Mouse (Mus musculus) midbrain, embryonic 14.5 days (tissue): ENCODE data around the gene Nipa2. TPM values are rescaled to one million over a fixed set of nuclear protein-coding genes. Genes with fewer than 3 reads are reported as not detected.

ENCODE experiments used
- ATAC-seq: fragments of 200-750 bp; cut with Nextera tagmentation; 2 replicates; pipeline ENCODE4 v1.8.0; 2017; ENCODE audit warnings: moderate number of reproducible peaks, moderate library complexity; ENCODE audit not compliant: low FRiP score, low TSS enrichment
- DNase-seq: peaks from one replicate; pipeline ENCODE4 v3.0.0-alpha.2; 2015
- H3K27ac ChIP-seq: fragments of 300-500 bp; sonication (generic); replicated peaks from 2 replicates; pipeline ENCODE4 v1.5.1; 2014; ENCODE audit warnings: mild to moderate bottlenecking, low read depth, low read length, moderate library complexity
- H3K27me3 ChIP-seq: fragments of 300-500 bp; sonication (generic); 2 replicates; pipeline ENCODE4 v1.6.1; 2014; ENCODE audit warnings: low read length, control low read depth, mixed read lengths; ENCODE audit not compliant: control insufficient read depth, insufficient read depth
- H3K36me3 ChIP-seq: fragments of 300-500 bp; sonication (generic); 2 replicates; pipeline ENCODE4 v1.6.1; 2014; ENCODE audit warnings: low read length, control low read depth; ENCODE audit not compliant: control insufficient read depth, insufficient read depth
- H3K4me1 ChIP-seq: fragments of 300-500 bp; sonication (generic); 2 replicates; pipeline ENCODE4 v1.6.1; 2014; ENCODE audit warnings: mild to moderate bottlenecking, antibody characterized with exemption, low read length, control low read depth; ENCODE audit not compliant: control insufficient read depth, insufficient read depth
- H3K4me2 ChIP-seq: fragments of 300-500 bp; sonication (generic); 2 replicates; pipeline ENCODE4 v1.6.1; 2014; ENCODE audit warnings: mild to moderate bottlenecking, low read length, moderate library complexity
- H3K4me3 ChIP-seq: fragments of 300-500 bp; sonication (generic); replicated peaks from 2 replicates; pipeline ENCODE4 v1.5.1; 2014; ENCODE audit warnings: low read depth, low read length
- H3K9ac ChIP-seq: fragments of 300-500 bp; sonication (generic); replicated peaks from 2 replicates; pipeline ENCODE4 v1.6.1; 2014; ENCODE audit warnings: mild to moderate bottlenecking, low read length, moderate library complexity
- H3K9me3 ChIP-seq: fragments of 300-500 bp; sonication (generic); 2 replicates; pipeline ENCODE4 v1.6.1; 2016; ENCODE audit warnings: low read length, control low read depth, mixed read lengths; ENCODE audit not compliant: control insufficient read depth
- WGBS: fragments of 180-500 bp; shearing (Covaris S2); extraction: QIAGEN DNeasy Blood & Tissue Kit; methylation state at CpG from one replicate; pipeline ENCODE4 v1.1.7; 2014; 5-methylcytosine and 5-hydroxymethylcytosine counted together
- polyA plus RNA-seq: library from polyadenylated mRNA; unstranded; fragments of >200 nt; fragmentation: Nextera tagmentation; extraction: Ambion mirVana; gene quantifications from 2 replicates; pipeline ENCODE4 v1.2.1, GENCODE M21; 2014

Gene Nipa2
- polyA plus RNA-seq, 1 experiment from 2014 or later, result 45.1 TPM

- H3K27ac ChIP-seq, result no peak overlapping the region
- WGBS, result 94% methylated on average over 4 of the region's 4 CpGs
These were observed 72.3 kb downstream of the Nipa2 start for GRCm38 (mm10) chr7:55889996-55890395.

GRCm38 (mm10) chr7:55888603-55889002, 73.7 kb downstream of the Nipa2 start:
- Histone ChIP-seq H3K4me2 (no peak overlapping the region), H3K9ac (no peak overlapping the region), H3K4me1 (no peaks in the 10 kb centered on the region), H3K27ac (no peak overlapping the region), H3K4me3 (no peak overlapping the region), H3K27me3 (no peaks in the 10 kb centered on the region), H3K9me3 (no peaks in the 10 kb centered on the region), H3K36me3 (peaks cover 46% of the 10 kb centered on the region)
- DNase-seq, result no peak
- ATAC-seq, result no peak
- WGBS, result 94% methylated on average over 4 of the region's 4 CpGs

More at GRCm38 (mm10) chr7:55889996-55890395, 72.3 kb downstream of the Nipa2 start:
- ATAC-seq (no peak), DNase-seq (no peak)
- H3K36me3 ChIP-seq, result peaks cover 54% of the 10 kb centered on the region
- H3K9ac ChIP-seq, result no peak overlapping the region
- no peaks in the 10 kb centered on the region for H3K9me3 ChIP-seq
- no peaks in the 10 kb centered on the region for H3K27me3 ChIP-seq
- H3K4me3 ChIP-seq, result no peak overlapping the region
- H3K4me2 ChIP-seq, result no peak overlapping the region
- no peaks in the 10 kb centered on the region for H3K4me1 ChIP-seq

Other genes with a start within 250 kb of the Nipa2 start
- 1.6 and 1.8 TPM in 2 replicates for gene Siglech, start 194.3 kb downstream of the Nipa2 start, polyA plus RNA-seq
- 25.5 and 39.5 TPM in 2 replicates for gene Tubgcp5, start 168.3 kb downstream of the Nipa2 start, polyA plus RNA-seq
- 29.7 and 55.1 TPM in 2 replicates for gene Cyfip1, start 120.7 kb downstream of the Nipa2 start, polyA plus RNA-seq
- 19.4 and 20.1 TPM in 2 replicates for gene Nipa1, start 57.5 kb upstream of the Nipa2 start, polyA plus RNA-seq
- gene Herc2, start 87.7 kb upstream of the Nipa2 start, polyA plus RNA-seq, result 52.3 and 58.7 TPM in 2 replicates